Mouse (Mus musculus): ENCODE data around the gene Kif3b. TPM values are rescaled to one million over a fixed set of nuclear protein-coding genes. Genes with fewer than 3 reads are reported as not detected.

Kif3b gene
- polyA plus RNA-seq, 1 experiment from 2014 or later: 5.8 TPM

GRCm38 (mm10) chr2:153343191-153343590 lies 52.0 kb downstream of the Kif3b start:
- H3K27ac ChIP-seq (ENCODE audit: low read length): peak overlapping the region; percentile 27; the same call in 1 of the 2 replicates
- H3K4me3 ChIP-seq (ENCODE audit: low read depth, low read length): no peak overlapping the region
- H3K36me3 ChIP-seq (ENCODE audit: control insufficient read depth, insufficient read depth, low read length): no peaks in the 10 kb centered on the region; the same call in 1 of the 2 replicates
- peaks cover 11% of the 10 kb centered on the region for H3K4me1 ChIP-seq (ENCODE audit: control insufficient read depth, insufficient read depth, low read length)
- H3K4me2 ChIP-seq (replicated peaks; ENCODE audit: low read depth, low read length): no peak overlapping the region
- H3K9me3 ChIP-seq (ENCODE audit: control insufficient read depth, low read depth, low read length): no peaks in the 10 kb centered on the region
- ATAC-seq (ENCODE audit: insufficient number of reproducible peaks, insufficient read depth, low FRiP score, low read depth): no peak
- no peak overlapping the region for H3K9ac ChIP-seq (replicated peaks; ENCODE audit: low read depth, low read length)
- no peaks in the 10 kb centered on the region for H3K27me3 ChIP-seq (ENCODE audit: control insufficient read depth, insufficient read depth, low read length)

GRCm38 (mm10) chr2:153345071-153345453 lies 53.8 kb downstream of the Kif3b start:
- WGBS: 3% methylated on average over 11 of the region's 11 CpGs
- no peak for ATAC-seq (ENCODE audit: insufficient number of reproducible peaks, insufficient read depth, low FRiP score, low read depth)
- Histone ChIP-seq H3K9ac (replicated peaks; ENCODE audit: low read depth, low read length) (peak overlapping the region; percentile 64), H3K9me3 (ENCODE audit: control insufficient read depth, low read depth, low read length) (no peaks in the 10 kb centered on the region), H3K36me3 (ENCODE audit: control insufficient read depth, insufficient read depth, low read length) (no peaks in the 10 kb centered on the region; the same call in 1 of the 2 replicates), H3K27ac (ENCODE audit: low read length) (peak overlapping the region; percentile 61; the same call in 1 of the 2 replicates), H3K4me1 (ENCODE audit: control insufficient read depth, insufficient read depth, low read length) (peaks cover 22% of the 10 kb centered on the region), H3K4me3 (ENCODE audit: low read depth, low read length) (peak overlapping the region; percentile 82), H3K27me3 (ENCODE audit: control insufficient read depth, insufficient read depth, low read length) (no peaks in the 10 kb centered on the region), H3K4me2 (replicated peaks; ENCODE audit: low read depth, low read length) (peak overlapping the region; percentile 71)

DNA sequence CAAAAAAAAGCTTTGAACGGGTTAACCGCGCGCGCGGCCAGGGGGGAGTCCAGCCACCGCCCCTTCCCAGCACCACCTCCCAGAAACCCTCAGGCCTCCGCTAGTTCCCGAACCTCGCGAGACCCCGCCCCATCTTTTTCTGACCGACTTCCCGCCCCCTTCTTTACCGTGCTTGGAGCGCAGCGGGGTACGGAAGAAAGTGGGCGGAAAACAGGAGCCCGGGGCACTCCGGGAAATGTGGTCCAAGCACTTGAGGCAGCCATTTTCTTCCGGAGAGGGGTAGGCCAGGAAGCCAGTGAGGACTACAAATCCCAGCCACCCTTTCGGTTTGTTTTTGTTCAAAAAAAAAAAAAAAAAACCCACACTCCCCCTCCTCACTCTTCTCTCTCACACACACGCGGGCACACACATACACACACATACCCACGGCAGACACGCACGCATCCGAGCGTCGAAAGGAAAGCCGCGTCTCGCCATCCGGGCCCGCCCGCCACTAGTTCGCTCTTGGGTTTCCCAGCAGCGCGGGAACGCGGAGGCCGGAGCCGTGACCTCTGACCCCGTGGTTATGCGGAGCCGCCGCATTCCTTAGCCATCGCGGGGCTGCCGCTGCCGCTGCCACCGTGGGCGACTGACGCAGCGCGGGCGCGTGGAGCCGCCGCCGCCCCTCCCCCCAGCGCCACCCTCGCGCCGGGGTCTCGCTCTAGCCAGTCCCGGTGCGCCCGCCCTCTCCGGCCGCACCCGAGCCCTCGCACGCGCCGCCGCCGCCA lies 54.4 kb downstream of the Kif3b start, which contains the start of gene Asxl1:
Gene Asxl1, plus strand, starts transcription at position 376 of the 767 bp plus-strand sequence.
- no peaks in the 10 kb centered on the region for H3K9me3 ChIP-seq (ENCODE audit: control insufficient read depth, low read depth, low read length)
- peak within 1 kb of the TSS; percentile 78 for H3K4me2 ChIP-seq (replicated peaks; ENCODE audit: low read depth, low read length)
- peaks cover 28% of the 10 kb centered on the region for H3K4me1 ChIP-seq (ENCODE audit: control insufficient read depth, insufficient read depth, low read length)
- no peaks in the 10 kb centered on the region for H3K27me3 ChIP-seq (ENCODE audit: control insufficient read depth, insufficient read depth, low read length)
- H3K27ac ChIP-seq (ENCODE audit: low read length): peak within 1 kb of the TSS; percentile 98
- peak within 1 kb of the TSS; percentile 93 for H3K9ac ChIP-seq (replicated peaks; ENCODE audit: low read depth, low read length)
- peak within 1 kb of the TSS; percentile 82 for H3K4me3 ChIP-seq (ENCODE audit: low read depth, low read length)
- ATAC-seq (ENCODE audit: insufficient number of reproducible peaks, insufficient read depth, low FRiP score, low read depth): peak; percentile 95
- no peaks in the 10 kb centered on the region; the same call in 1 of the 2 replicates for H3K36me3 ChIP-seq (ENCODE audit: control insufficient read depth, insufficient read depth, low read length)
- WGBS: under 1% methylated on average over 76 of the region's 79 CpGs

- 1% methylated on average over 54 of the region's 76 CpGs for WGBS
These were observed 55.3 kb downstream of the Kif3b start for GRCm38 (mm10) chr2:153346221-153347182.

GRCm38 (mm10) chr2:153347183-153347781 lies 56.1 kb downstream of the Kif3b start:
- Histone ChIP-seq H3K36me3 (ENCODE audit: control insufficient read depth, insufficient read depth, low read length) (peaks cover 3% of the 10 kb centered on the region; the same call in 1 of the 2 replicates), H3K27me3 (ENCODE audit: control insufficient read depth, insufficient read depth, low read length) (no peaks in the 10 kb centered on the region), H3K27ac (ENCODE audit: low read length) (peak overlapping the region; percentile 98), H3K4me1 (ENCODE audit: control insufficient read depth, insufficient read depth, low read length) (peaks cover 34% of the 10 kb centered on the region), H3K4me2 (replicated peaks; ENCODE audit: low read depth, low read length) (peak overlapping the region; percentile 78), H3K9me3 (ENCODE audit: control insufficient read depth, low read depth, low read length) (no peaks in the 10 kb centered on the region), H3K4me3 (ENCODE audit: low read depth, low read length) (peak overlapping the region; percentile 82), H3K9ac (replicated peaks; ENCODE audit: low read depth, low read length) (peak overlapping the region; percentile 93)
- ATAC-seq (ENCODE audit: insufficient number of reproducible peaks, insufficient read depth, low FRiP score, low read depth): no peak
- WGBS: 3% methylated on average over 9 of the region's 9 CpGs

More at GRCm38 (mm10) chr2:153346221-153347182, 55.3 kb downstream of the Kif3b start:
- Histone ChIP-seq H3K4me3 (ENCODE audit: low read depth, low read length) (peak overlapping the region; percentile 82), H3K27ac (ENCODE audit: low read length) (peak overlapping the region; percentile 98), H3K4me1 (ENCODE audit: control insufficient read depth, insufficient read depth, low read length) (peaks cover 32% of the 10 kb centered on the region), H3K4me2 (replicated peaks; ENCODE audit: low read depth, low read length) (peak overlapping the region; percentile 78), H3K9ac (replicated peaks; ENCODE audit: low read depth, low read length) (peak overlapping the region; percentile 93), H3K27me3 (ENCODE audit: control insufficient read depth, insufficient read depth, low read length) (no peaks in the 10 kb centered on the region), H3K9me3 (ENCODE audit: control insufficient read depth, low read depth, low read length) (no peaks in the 10 kb centered on the region), H3K36me3 (ENCODE audit: control insufficient read depth, insufficient read depth, low read length) (no peaks in the 10 kb centered on the region; the same call in 1 of the 2 replicates)
- peak; percentile 50 for ATAC-seq (ENCODE audit: insufficient number of reproducible peaks, insufficient read depth, low FRiP score, low read depth)

GRCm38 (mm10) chr2:153348100-153348831 lies 57.1 kb downstream of the Kif3b start:
- Histone ChIP-seq H3K27ac (ENCODE audit: low read length) (no peak overlapping the region; the same call in 1 of the 2 replicates), H3K9me3 (ENCODE audit: control insufficient read depth, low read depth, low read length) (no peaks in the 10 kb centered on the region), H3K9ac (replicated peaks; ENCODE audit: low read depth, low read length) (no peak overlapping the region), H3K4me3 (ENCODE audit: low read depth, low read length) (peak overlapping the region; percentile 82; the same call in 1 of the 2 replicates), H3K36me3 (ENCODE audit: control insufficient read depth, insufficient read depth, low read length) (peaks cover 4% of the 10 kb centered on the region; the same call in 1 of the 2 replicates), H3K4me2 (replicated peaks; ENCODE audit: low read depth, low read length) (peak overlapping the region; percentile 78), H3K27me3 (ENCODE audit: control insufficient read depth, insufficient read depth, low read length) (no peaks in the 10 kb centered on the region), H3K4me1 (ENCODE audit: control insufficient read depth, insufficient read depth, low read length) (peaks cover 34% of the 10 kb centered on the region)
- 48% methylated on average over 6 of the region's 6 CpGs for WGBS
- ATAC-seq (ENCODE audit: insufficient number of reproducible peaks, insufficient read depth, low FRiP score, low read depth): no peak

- H3K4me3 ChIP-seq (ENCODE audit: low read depth, low read length): no peak overlapping the region
- no peak for ATAC-seq (ENCODE audit: insufficient number of reproducible peaks, insufficient read depth, low FRiP score, low read depth)
- H3K27me3 ChIP-seq (ENCODE audit: control insufficient read depth, insufficient read depth, low read length): no peaks in the 10 kb centered on the region
- H3K4me2 ChIP-seq (replicated peaks; ENCODE audit: low read depth, low read length): no peak overlapping the region; the same call in 1 of the 2 replicates
- peaks cover 21% of the 10 kb centered on the region for H3K36me3 ChIP-seq (ENCODE audit: control insufficient read depth, insufficient read depth, low read length)
- 32% methylated on average over 6 of the region's 6 CpGs for WGBS
- H3K4me1 ChIP-seq (ENCODE audit: control insufficient read depth, insufficient read depth, low read length): peaks cover 30% of the 10 kb centered on the region
- no peak overlapping the region for H3K9ac ChIP-seq (replicated peaks; ENCODE audit: low read depth, low read length)
- no peaks in the 10 kb centered on the region for H3K9me3 ChIP-seq (ENCODE audit: control insufficient read depth, low read depth, low read length)
- H3K27ac ChIP-seq (ENCODE audit: low read length): peak overlapping the region; percentile 34; the same call in 1 of the 2 replicates
These were observed 59.5 kb downstream of the Kif3b start for GRCm38 (mm10) chr2:153350552-153351181.

Measured in stomach, embryonic 14.5 days (tissue).